Mouse (Mus musculus) E14TG2a.4 (cell line): Measurements from ENCODE around the gene Mrc2.

Experiments used
- H3K27me3 ChIP-seq: 2 replicates; pipeline ENCODE4 v1.6.1; 2014; ENCODE audit warnings: low read length, control low read depth; ENCODE audit not compliant: insufficient read depth
- H3K36me3 ChIP-seq: 2 replicates; pipeline ENCODE4 v1.6.1; 2014; ENCODE audit warnings: low read length, control low read depth; ENCODE audit not compliant: insufficient read depth
- H3K4me1 ChIP-seq: replicated peaks from 2 replicates; pipeline ENCODE4 v1.6.1; 2014; ENCODE audit warnings: low read depth, low read length, control low read depth
- H3K4me3 ChIP-seq: replicated peaks from 2 replicates; pipeline ENCODE4 v1.5.1; 2014; ENCODE audit warnings: mild to moderate bottlenecking, low read length
- H3K9me3 ChIP-seq: 2 replicates; pipeline ENCODE4 v1.6.1; 2014; ENCODE audit warnings: low read length, control low read depth
- CTCF ChIP-seq: conservative IDR thresholded peaks from 2 replicates; pipeline ENCODE4 v1.5.1; 2014; ENCODE audit warnings: low read length
- NANOG ChIP-seq: IDR thresholded peaks from 2 replicates; pipeline ENCODE4 v1.6.1; 2014; ENCODE audit warnings: borderline replicate concordance, low read length, mixed read lengths
- POU5F1 ChIP-seq: IDR thresholded peaks from 2 replicates; pipeline ENCODE4 v1.6.1; 2014; ENCODE audit warnings: low read length, borderline replicate concordance

Mrc2 gene

GRCm38 (mm10) chr11:105331732-105332131 is 39.3 kb downstream of the Mrc2 start:
- Histone ChIP-seq H3K36me3 (no peaks in the 10 kb centered on the region), H3K4me1 (peaks cover 32% of the 10 kb centered on the region), H3K27me3 (peaks cover 32% of the 10 kb centered on the region), H3K9me3 (no peaks in the 10 kb centered on the region), H3K4me3 (peak overlapping the region; percentile 23)
- TF ChIP-seq POU5F1 = no peak
- no peak for TF ChIP-seq NANOG
- no peak for TF ChIP-seq CTCF

- Histone ChIP-seq H3K4me1 (peaks cover 31% of the 10 kb centered on the region), H3K9me3 (no peaks in the 10 kb centered on the region), H3K4me3 (no peak overlapping the region), H3K27me3 (peaks cover 29% of the 10 kb centered on the region), H3K36me3 (no peaks in the 10 kb centered on the region)
- TF ChIP-seq POU5F1 (no peak), NANOG (no peak), CTCF (peak; percentile 58)
These were observed 40.0 kb downstream of the Mrc2 start for GRCm38 (mm10) chr11:105332468-105332867.

- Histone ChIP-seq H3K9me3 (no peaks in the 10 kb centered on the region), H3K4me3 (no peak overlapping the region), H3K36me3 (no peaks in the 10 kb centered on the region), H3K27me3 (peaks cover 19% of the 10 kb centered on the region), H3K4me1 (peaks cover 19% of the 10 kb centered on the region)
- TF ChIP-seq POU5F1 = no peak
- TF ChIP-seq NANOG = no peak
- no peak for TF ChIP-seq CTCF
These were observed 41.6 kb downstream of the Mrc2 start for GRCm38 (mm10) chr11:105333867-105334670.

- Histone ChIP-seq H3K9me3 (no peaks in the 10 kb centered on the region), H3K36me3 (no peaks in the 10 kb centered on the region), H3K4me3 (no peak overlapping the region), H3K4me1 (peaks cover 21% of the 10 kb centered on the region), H3K27me3 (peaks cover 11% of the 10 kb centered on the region; the same call in 1 of the 2 replicates)
- TF ChIP-seq CTCF = no peak
- TF ChIP-seq POU5F1 = no peak
- no peak for TF ChIP-seq NANOG
These were observed 46.4 kb downstream of the Mrc2 start for GRCm38 (mm10) chr11:105338596-105339390.

- TF ChIP-seq POU5F1 (no peak), NANOG (no peak), CTCF (peak; percentile 67)
- Histone ChIP-seq H3K4me3 (no peak overlapping the region), H3K27me3 (peaks cover 13% of the 10 kb centered on the region; the same call in 1 of the 2 replicates), H3K4me1 (peaks cover 30% of the 10 kb centered on the region), H3K36me3 (no peaks in the 10 kb centered on the region), H3K9me3 (no peaks in the 10 kb centered on the region)
These were observed 52.8 kb downstream of the Mrc2 start for GRCm38 (mm10) chr11:105345284-105345683.

- Histone ChIP-seq H3K4me3 (no peak overlapping the region), H3K36me3 (no peaks in the 10 kb centered on the region), H3K9me3 (no peaks in the 10 kb centered on the region), H3K27me3 (peaks cover 5% of the 10 kb centered on the region; the same call in 1 of the 2 replicates), H3K4me1 (peaks cover 23% of the 10 kb centered on the region)
- no peak for TF ChIP-seq POU5F1
- TF ChIP-seq CTCF = peak; percentile 64
These were observed 55.0 kb downstream of the Mrc2 start for GRCm38 (mm10) chr11:105347162-105348161.

GRCm38 (mm10) chr11:105348495-105348982 is 56.1 kb downstream of the Mrc2 start:
- TF ChIP-seq CTCF = no peak
- no peak for TF ChIP-seq NANOG
- no peak for TF ChIP-seq POU5F1
- H3K4me3 ChIP-seq = no peak overlapping the region
- no peaks in the 10 kb centered on the region for H3K9me3 ChIP-seq
- H3K4me1 ChIP-seq = peaks cover 23% of the 10 kb centered on the region
- H3K27me3 ChIP-seq = 0 out of 2 replicates have a peak, but pooled peaks cover 5% of the 10 kb centered on the region
- no peaks in the 10 kb centered on the region for H3K36me3 ChIP-seq
